Mouse (Mus musculus) liver, postnatal 0 days (tissue): ENCODE results near the gene Tnfrsf21.

Source experiments
- CTCF ChIP-seq: sonication (generic); IDR thresholded peaks from 2 replicates; pipeline ENCODE4 v1.5.1; 2016; ENCODE audit warnings: antibody characterized with exemption, low read depth
- EP300 ChIP-seq: IDR thresholded peaks from 2 replicates; pipeline ENCODE4 v1.6.1; 2016; ENCODE audit warnings: antibody characterized with exemption, low read depth, mild to moderate bottlenecking

DNA sequence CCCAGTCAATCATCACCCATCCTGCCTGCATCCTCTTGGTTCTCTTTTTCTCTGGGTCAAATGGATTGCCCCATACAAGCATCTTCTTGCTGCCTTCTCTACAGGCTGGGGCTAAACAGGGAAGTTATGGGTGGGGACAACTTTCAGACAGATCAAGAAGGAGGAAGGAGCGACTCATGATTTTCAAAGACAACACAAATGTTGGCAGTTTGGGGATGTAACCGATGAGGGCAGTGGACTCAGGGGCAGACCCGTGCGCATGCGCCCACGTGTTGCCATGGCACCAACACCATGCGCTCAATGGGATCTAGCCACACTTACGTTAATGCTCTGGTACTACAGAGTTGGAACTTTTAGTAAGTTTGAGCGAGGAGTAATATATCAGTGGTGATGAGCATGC is 121.5 kb downstream of the Tnfrsf21 start:
- no peak for TF ChIP-seq EP300
- TF ChIP-seq CTCF, result no peak
